Mouse (Mus musculus) telencephalon, adult 2 months (tissue): ENCODE measurements at regions not wholly inside any gene's neighbourhood (a gene's known extent, or its start where the extent isn't known, plus 50 kb on each side); places are given as distances from the start of the nearest gene placed in this dataset.
"Not testable (repeated sequence)": the region's sequence is repeated elsewhere in the genome, so short reads cannot be mapped to it uniquely, and the experiment has no call there.

Experiments
- DNase-seq: peaks from one replicate; pipeline ENCODE4 v3.0.0-alpha.2; 2011; ENCODE audit warnings: low read depth, low spot score

GRCm38 (mm10) chr1:145139267-145139651, 364.0 kb upstream of the Rgs18 start:
- no peak for DNase-seq

- peak; percentile 11 for DNase-seq
Measured at GRCm38 (mm10) chr1:145138452-145139266, 363.4 kb upstream of the Rgs18 start.

GRCm38 (mm10) chr1:145131020-145131419, 355.8 kb upstream of the Rgs18 start:
- no peak for DNase-seq

GRCm38 (mm10) chr1:145113171-145113570, 337.9 kb upstream of the Rgs18 start:
- DNase-seq = no peak

- DNase-seq = not testable (repeated sequence)
Measured at GRCm38 (mm10) chr1:145106771-145107170, 331.5 kb upstream of the Rgs18 start.

GRCm38 (mm10) chr1:145065255-145065854, 290.1 kb upstream of the Rgs18 start:
- DNase-seq = no peak

- no peak for DNase-seq
Measured at GRCm38 (mm10) chr1:145064384-145064783, 289.1 kb upstream of the Rgs18 start.

GRCm38 (mm10) chr1:145015623-145016022, 240.4 kb upstream of the Rgs18 start:
- DNase-seq = peak; percentile 59

- DNase-seq = no peak
Measured at GRCm38 (mm10) chr1:145010833-145011232, 235.6 kb upstream of the Rgs18 start.

GRCm38 (mm10) chr1:144978167-144978566, 202.9 kb upstream of the Rgs18 start:
- DNase-seq = no peak

- DNase-seq = no peak
Measured at GRCm38 (mm10) chr1:144965736-144966135, 190.5 kb upstream of the Rgs18 start.

- DNase-seq = no peak
Measured at GRCm38 (mm10) chr1:144939006-144939405, 163.8 kb upstream of the Rgs18 start.

- DNase-seq = peak; percentile 23
Measured at GRCm38 (mm10) chr1:144926136-144926535, 150.9 kb upstream of the Rgs18 start.

GRCm38 (mm10) chr1:144916568-144916967, 141.3 kb upstream of the Rgs18 start:
- DNase-seq = peak; percentile 68

GRCm38 (mm10) chr1:144902987-144903386, 127.8 kb upstream of the Rgs18 start:
- DNase-seq = no peak

GRCm38 (mm10) chr1:144883633-144884032, 108.4 kb upstream of the Rgs18 start:
- DNase-seq = no peak

GRCm38 (mm10) chr1:144862133-144862532, 86.9 kb upstream of the Rgs18 start:
- DNase-seq = no peak
